Comparison of ENCODE assay signal across 22 mouse cellular contexts in genomic region chr4:63553789-63554576, GRCm38 (mm10). TPM values are rescaled to one million over a fixed set of nuclear protein-coding genes. Genes with fewer than 3 reads are reported as not detected.
DNase-seq lines count a peak whose midpoint lies in the region; ATAC-seq and TF ChIP-seq lines count a peak whose summit lies in the region.
"Had no signal": no experiment of that assay in that cellular context is flagged by ENCODE, and none has a peak within 500 bp of the region (broad histone marks: within the 10 kb centered on the region; RNA-seq: fewer than 3 reads in every experiment).

No protein-coding gene starts in this region.

- no peak for TF ChIP-seq RAD21 in MEL (IDR thresholded peaks at IDR 0.05; ENCODE audit: low read depth, low read length)

- peaks cover 8% of the 10 kb centered on the region; the same call in 1 of the 2 replicates for H3K79me2 ChIP-seq in MEL (ENCODE audit: control insufficient read depth, insufficient read depth, low read length, poor library complexity)

- DNase-seq in lung, embryonic 14.5 days = peak; percentile 11
- no peak for DNase-seq in lung, adult 2 months
- DNase-seq in MEL (ENCODE audit: low read depth, low spot score) = no peak
- DNase-seq in embryo, embryonic 10 days (ENCODE audit: low spot score) = peak; percentile 66
- no peak for DNase-seq in heart, postnatal 25 days (ENCODE audit: low spot score)
- no peak for DNase-seq in urinary bladder, postnatal 4 days (ENCODE audit: low spot score in 2 of 2)
- no peak for DNase-seq in layer of hippocampus, adult 9-11 months
- DNase-seq: cerebellum, adult 9-11 months; gastrocnemius, postnatal 36 days; right cerebral cortex, postnatal 25 days had no signal

- peaks cover 11% of the 10 kb centered on the region; the same call in 1 of the 2 replicates for H3K4me1 ChIP-seq in lung, embryonic 14.5 days (ENCODE audit: insufficient read depth)
- peaks cover 10% of the 10 kb centered on the region for H3K4me1 ChIP-seq in lung, adult 2 months (ENCODE audit: control insufficient read depth, insufficient read depth, low read length)
- no peaks in the 10 kb centered on the region; a peak in 1 of 4 replicates for H3K4me1 ChIP-seq in MEL (ENCODE audit: control insufficient read depth in 1 of 2, insufficient read depth in 2 of 2, low read length in 2 of 2)

- H3K4me2 ChIP-seq in lung, embryonic 14.5 days = no peak overlapping the region
- H3K4me2 ChIP-seq: forebrain, embryonic 13.5 days; intestine, embryonic 15.5 days; liver, embryonic 15.5 days; midbrain, embryonic 15.5 days; neural tube, embryonic 12.5 days had no signal

- ATAC-seq in lung, embryonic 14.5 days (ENCODE audit: insufficient read depth) = no peak
- ATAC-seq in megakaryocyte progenitor cell, adult 5-6 weeks (replicated peaks; ENCODE audit: poor library complexity) = peak; percentile 71
- ATAC-seq: forebrain, embryonic 13.5 days; intestine, embryonic 15.5 days; midbrain, embryonic 15.5 days had no signal

- 57% methylated on average over 4 of the region's 4 CpGs for WGBS in lung, embryonic 14.5 days
- 29% methylated on average over 4 of the region's 4 CpGs for WGBS in lung, adult 2 months

- no peaks in the 10 kb centered on the region for H3K9me3 ChIP-seq in lung, embryonic 14.5 days (ENCODE audit: low read depth, low read length)
- H3K9me3 ChIP-seq in MEL (replicated peaks; ENCODE audit: insufficient read depth, low read length) = no peaks in the 10 kb centered on the region
- H3K9me3 ChIP-seq: embryonic facial prominence, embryonic 10.5 days; forebrain, embryonic 13.5 days; intestine, embryonic 15.5 days; limb, embryonic 10.5 days; liver, embryonic 15.5 days; midbrain, embryonic 15.5 days; neural tube, embryonic 12.5 days had no signal

- no peak for TF ChIP-seq EP300 in MEL (IDR thresholded peaks at IDR 0.05; ENCODE audit: low read depth in 1 of 2, low read length in 2 of 2)

- no peaks in the 10 kb centered on the region for H3K27me3 ChIP-seq in lung, embryonic 14.5 days (ENCODE audit: insufficient read depth, low read length)
- H3K27me3 ChIP-seq in MEL (ENCODE audit: control insufficient read depth in 1 of 2, insufficient read depth in 2 of 2, low read length in 2 of 2) = no peaks in the 10 kb centered on the region
- H3K27me3 ChIP-seq: intestine, embryonic 15.5 days; liver, embryonic 15.5 days; midbrain, embryonic 15.5 days had no signal

- no peak overlapping the region for H3K27ac ChIP-seq in lung, embryonic 14.5 days (ENCODE audit: low read depth)
- no peak overlapping the region for H3K27ac ChIP-seq in MEL (ENCODE audit: control insufficient read depth, low read depth, low read length)
- H3K27ac ChIP-seq: embryonic facial prominence, embryonic 10.5 days; forebrain, embryonic 13.5 days; intestine, embryonic 15.5 days; limb, embryonic 10.5 days; midbrain, embryonic 15.5 days; neural tube, embryonic 12.5 days had no signal

- no peak for TF ChIP-seq CTCF in lung, embryonic 14.5 days (IDR thresholded peaks at IDR 0.05; ENCODE audit: low read depth)
- no peak for TF ChIP-seq CTCF in lung, adult 2 months (IDR thresholded peaks at IDR 0.05; ENCODE audit: insufficient read depth, low read length)
- no peak for TF ChIP-seq CTCF in MEL (IDR thresholded peaks at IDR 0.05 in 2 of 3, conservative IDR thresholded peaks at IDR 0.05 in 1 of 3; ENCODE audit: control insufficient read depth in 1 of 3, insufficient read depth in 1 of 3, low read depth in 2 of 3, low read length in 3 of 3, poor library complexity in 1 of 3, severe bottlenecking in 1 of 3)

- no peak overlapping the region for H3K9ac ChIP-seq in lung, embryonic 14.5 days
- H3K9ac ChIP-seq in MEL (ENCODE audit: control insufficient read depth, low read depth, low read length, poor library complexity, severe bottlenecking) = no peak overlapping the region
- H3K9ac ChIP-seq: forebrain, embryonic 13.5 days; intestine, embryonic 15.5 days; liver, embryonic 15.5 days; midbrain, embryonic 15.5 days; neural tube, embryonic 12.5 days had no signal

- no peak overlapping the region for H3K4me3 ChIP-seq in lung, embryonic 14.5 days (ENCODE audit: low read depth, low read length)
- no peak overlapping the region for H3K4me3 ChIP-seq in lung, adult 2 months (replicated peaks; ENCODE audit: extremely low read depth, low read depth, low read length)
- H3K4me3 ChIP-seq in MEL (ENCODE audit: control insufficient read depth in 1 of 2, insufficient read depth in 1 of 2, low read depth in 2 of 2, low read length in 2 of 2) = no peak overlapping the region
- H3K4me3 ChIP-seq: embryonic facial prominence, embryonic 10.5 days; forebrain, embryonic 13.5 days; intestine, embryonic 15.5 days; limb, embryonic 10.5 days; liver, embryonic 15.5 days; midbrain, embryonic 15.5 days; neural tube, embryonic 12.5 days had no signal

- TF ChIP-seq POLR2A in lung, adult 2 months (IDR thresholded peaks at IDR 0.05; ENCODE audit: borderline replicate concordance, extremely low read depth, low read depth, low read length) = no peak
- TF ChIP-seq POLR2A in MEL (IDR thresholded peaks at IDR 0.05; ENCODE audit: control insufficient read depth in 1 of 2, insufficient read depth in 1 of 2, low read depth in 1 of 2, low read length in 2 of 2, poor library complexity in 1 of 2) = no peak

- H3K36me3 ChIP-seq in lung, embryonic 14.5 days (ENCODE audit: insufficient read depth) = peaks cover 39% of the 10 kb centered on the region
- peaks cover 5 to 12% of the 10 kb centered on the region in 2 experiments; a peak in 3 of 4 replicates for H3K36me3 ChIP-seq in MEL (ENCODE audit: control insufficient read depth in 1 of 2, insufficient read depth in 2 of 2, low read length in 2 of 2)

- intact Hi-C loops in heart, postnatal 25 days (cut with DNase I) = no loop called here

TF ChIP-seq in MEL, 35 proteins besides CTCF, POLR2A, EP300 and RAD21:
- TF ChIP-seq SMC3 (IDR thresholded peaks at IDR 0.05; ENCODE audit: low read depth, low read length) = no peak
- peak; percentile 62; the same call in 1 of the 2 replicates for TF ChIP-seq ZNF384 (IDR thresholded peaks at IDR 0.05; ENCODE audit: low read depth, low read length)

RNA-seq across cellular contexts. Expression of gene Tmem268, which starts 4.6 kb away (rescaled TPM):
- 8.2 and 8.5 TPM in 2 replicates for polyA plus RNA-seq in lung, embryonic 14.5 days (2014; fragmentation: Nextera tagmentation; extraction: Ambion mirVana)
- 11.2 and 15.2 TPM in 2 replicates for polyA plus RNA-seq in lung, adult 2 months (2012; rRNA removed)
- 6.9 and 8.1 TPM in 2 replicates for total RNA-seq in MEL (2012; rRNA removed)
- 10 to 100 TPM in 1 of 2 experiments, not detected in 1; 11.3 TPM for polyA plus RNA-seq in MEL (2012; ENCODE audit: insufficient read depth in 1 of 2, insufficient read length in 2 of 2, low read depth in 1 of 2, low replicate concordance in 2 of 2, missing spikeins in 1 of 2)
- 4.7 and 4.8 TPM in 2 replicates for total RNA-seq in megakaryocyte progenitor cell, adult 5-6 weeks (2015)
- 10.8 and 23.7 TPM in 2 replicates for total RNA-seq in megakaryocyte progenitor cell, adult 5-6 weeks (2017)
- 10 to 100 TPM in 1 of 2 experiments, 1 to 10 TPM in 1; 9.8 to 10.9 TPM for total RNA-seq in heart, postnatal 25 days (2021)

RNA-seq across cellular contexts. Expression of gene Atp6v1g1, which starts 9.4 kb away (rescaled TPM):
- 228 and 231 TPM in 2 replicates for polyA plus RNA-seq in lung, embryonic 14.5 days (2014; fragmentation: Nextera tagmentation; extraction: Ambion mirVana)
- polyA plus RNA-seq in lung, adult 2 months (2012; rRNA removed) = 48.3 and 56.6 TPM in 2 replicates
- 146 and 164 TPM in 2 replicates for total RNA-seq in MEL (2012; rRNA removed)
- polyA plus RNA-seq in MEL (2012; ENCODE audit: insufficient read depth in 1 of 2, insufficient read length in 2 of 2, low read depth in 1 of 2, low replicate concordance in 2 of 2, missing spikeins in 1 of 2) = 100 to 1,000 TPM in 1 of 2 experiments, not detected in 1; 122 TPM
- total RNA-seq in megakaryocyte progenitor cell, adult 5-6 weeks (2015) = 102 and 121 TPM in 2 replicates
- total RNA-seq in megakaryocyte progenitor cell, adult 5-6 weeks (2017) = 80.3 and 82.4 TPM in 2 replicates
- total RNA-seq in heart, postnatal 25 days (2021) = 100 to 1,000 TPM; 144 to 162 TPM

RNA-seq across cellular contexts. Expression of gene Gm11213, which starts 51.1 kb away (rescaled TPM):
- not detected in 2 replicates for polyA plus RNA-seq in lung, embryonic 14.5 days (2014; fragmentation: Nextera tagmentation; extraction: Ambion mirVana)
- not detected in 2 replicates for polyA plus RNA-seq in lung, adult 2 months (2012; rRNA removed)
- total RNA-seq in MEL (2012; rRNA removed) = not detected in 2 replicates
- not detected for polyA plus RNA-seq in MEL (2012; ENCODE audit: insufficient read depth in 1 of 2, insufficient read length in 2 of 2, low read depth in 1 of 2, low replicate concordance in 2 of 2, missing spikeins in 1 of 2)
- total RNA-seq in megakaryocyte progenitor cell, adult 5-6 weeks (2015) = not detected in 2 replicates
- not detected in 2 replicates for total RNA-seq in megakaryocyte progenitor cell, adult 5-6 weeks (2017)
- not detected for total RNA-seq in heart, postnatal 25 days (2021)
- total RNA-seq: gastrocnemius, postnatal 36 days; hematopoietic stem cell, adult 5-6 weeks had no signal
- polyA plus RNA-seq: embryonic facial prominence, embryonic 10.5 days; forebrain, embryonic 13.5 days; heart, embryonic 14.5 days; intestine, embryonic 15.5 days; kidney, embryonic 16.5 days; limb, embryonic 10.5 days; liver, embryonic 15.5 days; midbrain, embryonic 15.5 days; neural tube, embryonic 12.5 days; stomach, embryonic 16.5 days had no signal

RNA-seq across cellular contexts. Expression of gene Whrn, which starts 58.2 kb away (rescaled TPM):
- 4.5 and 4.7 TPM in 2 replicates for polyA plus RNA-seq in lung, embryonic 14.5 days (2014; fragmentation: Nextera tagmentation; extraction: Ambion mirVana)
- polyA plus RNA-seq in lung, adult 2 months (2012; rRNA removed) = 6.4 and 7.8 TPM in 2 replicates
- total RNA-seq in MEL (2012; rRNA removed) = not detected in 2 replicates
- not detected for polyA plus RNA-seq in MEL (2012; ENCODE audit: insufficient read depth in 1 of 2, insufficient read length in 2 of 2, low read depth in 1 of 2, low replicate concordance in 2 of 2, missing spikeins in 1 of 2)
- total RNA-seq in megakaryocyte progenitor cell, adult 5-6 weeks (2015) = 1.7 and 3.6 TPM in 2 replicates
- 0.37 and 0.41 TPM in 2 replicates for total RNA-seq in megakaryocyte progenitor cell, adult 5-6 weeks (2017)
- total RNA-seq in heart, postnatal 25 days (2021) = 10 to 100 TPM; 36.9 to 41.9 TPM

Comparison
In these comparisons a context has a peak if more than half of its experiments do, and no peak if none do; other contexts are left out.
1. DNase-seq: peak in lung, embryonic 14.5 days (single experiment) and embryo, embryonic 10 days (single experiment); none in lung, adult 2 months (single experiment), MEL (single experiment), heart, postnatal 25 days (single experiment), urinary bladder, postnatal 4 days (0 of 2) and layer of hippocampus, adult 9-11 months (single experiment).